Mouse (Mus musculus) embryonic facial prominence, embryonic 11.5 days (tissue): ENCODE measurements at regions not wholly inside any gene's neighbourhood (a gene's known extent, or its start where the extent isn't known, plus 50 kb on each side); places are given as distances from the start of the nearest gene placed in this dataset. TPM values are rescaled to one million over a fixed set of nuclear protein-coding genes. Genes with fewer than 3 reads are reported as not detected.
A peak's percentile ranks its signal among the peaks of the same experiment; 100 is the strongest.

Experiments used
- ATAC-seq: fragments of 200-750 bp; cut with Nextera tagmentation; replicated peaks from 2 replicates; pipeline ENCODE4 v1.8.0; 2017; ENCODE audit warnings: low read depth; ENCODE audit not compliant: insufficient number of reproducible peaks, low FRiP score, low TSS enrichment
- DNase-seq: peaks from one replicate; pipeline ENCODE4 v3.0.0-alpha.2; 2015; ENCODE audit warnings: low spot score
- H3K27ac ChIP-seq: fragments of 300-500 bp; sonication (generic); replicated peaks from 2 replicates; pipeline ENCODE4 v1.5.1; 2014; ENCODE audit warnings: mild to moderate bottlenecking, low read depth, low read length, control low read depth
- H3K27me3 ChIP-seq: fragments of 300-500 bp; sonication (generic); 2 replicates; pipeline ENCODE4 v1.6.1; 2014; ENCODE audit warnings: mild to moderate bottlenecking, low read length, moderate library complexity, mixed read lengths; ENCODE audit not compliant: control insufficient read depth, insufficient read depth
- H3K36me3 ChIP-seq: fragments of 300-500 bp; sonication (generic); replicated peaks from 2 replicates; pipeline ENCODE4 v1.6.1; 2014; ENCODE audit warnings: low read depth, mild to moderate bottlenecking, low read length, moderate library complexity, mixed read lengths; ENCODE audit not compliant: control insufficient read depth, insufficient read depth
- H3K4me1 ChIP-seq: fragments of 300-500 bp; sonication (generic); 2 replicates; pipeline ENCODE4 v1.6.1; 2014; ENCODE audit warnings: low read length, mixed read lengths; ENCODE audit not compliant: control insufficient read depth, insufficient read depth
- H3K4me2 ChIP-seq: fragments of 300-500 bp; sonication (generic); 2 replicates; pipeline ENCODE4 v1.6.1; 2014; ENCODE audit warnings: low read depth, mild to moderate bottlenecking, control low read depth, low read length, moderate library complexity
- H3K4me3 ChIP-seq: fragments of 300-500 bp; sonication (generic); 2 replicates; pipeline ENCODE4 v1.5.1; 2014; ENCODE audit warnings: low read depth, low read length, control low read depth
- H3K9ac ChIP-seq: fragments of 300-500 bp; sonication (generic); replicated peaks from 2 replicates; pipeline ENCODE4 v1.6.1; 2014; ENCODE audit warnings: mild to moderate bottlenecking, control low read depth, low read length
- H3K9me3 ChIP-seq: fragments of 300-500 bp; sonication (generic); replicated peaks from 2 replicates; pipeline ENCODE4 v1.6.1; 2016; ENCODE audit warnings: mild to moderate bottlenecking, low read length, inconsistent platforms, mixed read lengths; ENCODE audit not compliant: control insufficient read depth
- WGBS: fragments of 180-500 bp; shearing (Covaris S2); extraction: QIAGEN DNeasy Blood & Tissue Kit; methylation state at CpG from one replicate; pipeline ENCODE4 v1.1.7; 2014; 5-methylcytosine and 5-hydroxymethylcytosine counted together
- microRNA-seq: library from miRNA; unstranded; fragments of <30 nt; microRNA quantifications from one replicate; pipeline ENCODE4, GENCODE M21; 2016; ENCODE audit warnings: borderline number of aligned reads

DNA sequence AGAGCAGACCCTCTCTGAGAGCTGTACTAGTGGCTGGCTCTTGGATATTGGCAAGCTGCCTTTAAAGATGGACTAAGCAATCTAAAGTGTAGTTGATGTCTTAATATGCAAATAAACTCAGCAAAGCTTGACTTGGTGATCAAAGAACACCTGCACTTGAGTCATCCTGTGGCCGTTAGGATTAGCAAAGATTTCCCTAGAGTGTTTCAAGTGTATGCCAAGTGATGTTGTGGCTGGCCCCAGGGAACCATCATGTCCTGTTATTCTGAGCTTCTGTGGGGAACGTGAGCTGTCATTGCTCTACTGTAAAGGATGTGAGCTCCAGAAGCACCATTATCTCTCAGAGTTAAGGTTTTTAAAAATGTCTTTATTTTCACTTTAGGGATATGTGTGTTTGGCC, 751.1 kb downstream of the Rpia start:
- Histone ChIP-seq H3K27me3 (no peaks in the 10 kb centered on the region), H3K9me3 (no peaks in the 10 kb centered on the region), H3K4me2 (no peak overlapping the region), H3K36me3 (no peaks in the 10 kb centered on the region), H3K4me3 (no peak overlapping the region), H3K27ac (no peak overlapping the region), H3K4me1 (no peaks in the 10 kb centered on the region), H3K9ac (no peak overlapping the region)
- DNase-seq = no peak
- WGBS = 59% methylated on average over 2 of the region's 2 CpGs
- no peak for ATAC-seq

DNA sequence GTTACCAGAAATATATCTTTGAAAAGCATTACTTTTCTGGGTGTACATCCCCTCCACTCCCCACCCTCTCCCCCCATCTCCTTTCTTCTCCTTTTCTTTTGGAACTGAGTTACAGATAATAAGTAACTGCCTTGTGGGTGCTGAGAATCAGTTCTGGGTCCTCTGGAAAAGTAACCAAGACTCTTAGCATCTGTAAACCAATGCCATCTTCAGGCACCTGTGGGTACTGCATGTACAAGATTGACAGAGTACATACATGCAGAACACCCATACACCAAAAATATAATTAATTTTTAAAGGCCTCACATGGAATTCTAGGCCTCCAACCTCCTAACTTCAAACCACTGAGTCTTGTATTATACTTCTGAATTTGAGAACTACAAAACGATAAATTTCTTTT, 758.4 kb downstream of the Rpia start:
- DNase-seq (peak; percentile 1), ATAC-seq (no peak)
- Histone ChIP-seq H3K4me2 (no peak overlapping the region), H3K4me3 (no peak overlapping the region), H3K27me3 (no peaks in the 10 kb centered on the region), H3K9me3 (no peaks in the 10 kb centered on the region), H3K27ac (no peak overlapping the region), H3K36me3 (no peaks in the 10 kb centered on the region), H3K4me1 (no peaks in the 10 kb centered on the region), H3K9ac (no peak overlapping the region)
- 76% methylated on average over 1 of the region's 1 CpGs for WGBS

GRCm38 (mm10) chr6:70011555-70011954, 780.5 kb downstream of the Rpia start:
- DNase-seq (no peak), ATAC-seq (no peak)
- Histone ChIP-seq H3K9ac (no peak overlapping the region), H3K9me3 (no peaks in the 10 kb centered on the region), H3K4me2 (no peak overlapping the region), H3K27ac (no peak overlapping the region), H3K4me1 (no peaks in the 10 kb centered on the region), H3K4me3 (no peak overlapping the region), H3K27me3 (no peaks in the 10 kb centered on the region), H3K36me3 (no peaks in the 10 kb centered on the region)

Small RNA genes lying in the stretch of these regions (microRNA-seq; reads per million reads assigned to microRNA genes)
- gene Gm23694 = not detected
- not detected for gene Gm24096
